ENCODE assay signal across 17 mouse cellular contexts in the genomic region with DNA sequence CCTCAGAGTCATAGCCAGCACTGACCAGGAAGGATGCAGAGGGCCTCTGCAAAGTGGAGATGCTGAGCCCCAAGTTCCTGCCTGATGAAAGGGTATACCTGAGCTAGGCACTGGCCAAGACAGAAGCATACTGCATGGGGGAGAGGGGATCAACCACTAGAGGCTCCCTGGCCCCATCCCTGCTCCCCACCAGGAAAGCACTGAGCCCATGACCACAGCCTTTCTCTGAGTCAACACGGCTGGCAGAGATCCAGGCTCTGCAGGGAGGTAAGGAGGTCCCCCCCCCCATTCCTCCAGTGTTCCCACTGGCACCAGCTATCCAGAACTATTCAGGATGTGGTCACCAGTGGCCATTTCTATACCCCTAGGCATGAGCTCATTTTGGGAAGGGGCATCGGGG. TPM values are rescaled to one million over a fixed set of nuclear protein-coding genes. Genes with fewer than 3 reads are reported as not detected.
DNase-seq lines count a peak whose midpoint lies in the region; ATAC-seq and TF ChIP-seq lines count a peak whose summit lies in the region.
"Had no signal": no experiment of that assay in that cellular context is flagged by ENCODE, and none has a peak within 500 bp of the region (broad histone marks: within the 10 kb centered on the region; RNA-seq: fewer than 3 reads in every experiment).

No protein-coding gene starts in this region.

- H3K9ac ChIP-seq in forebrain, postnatal 0 days, result no peak overlapping the region
- H3K9ac ChIP-seq: hindbrain, embryonic 12.5 days; limb, embryonic 12.5 days had no signal

- peak; percentile 47 to 48 for DNase-seq in cerebellum, postnatal 10 days
- DNase-seq in cerebellum, postnatal 25 days, result no peak
- DNase-seq in kidney, postnatal 10 days, result peak; percentile 43
- no peak for DNase-seq in kidney, adult 18-20 months
- DNase-seq in right cerebral cortex, postnatal 14 days, result peak; percentile 41
- no peak for DNase-seq in right cerebral cortex, adult 18-20 months
- DNase-seq in forebrain, postnatal 0 days, result no peak
- no peak for DNase-seq in kidney, postnatal 25 days
- DNase-seq: B cell, adult 2 months; cerebellum, postnatal 36 days had no signal

- no peak overlapping the region for H3K4me3 ChIP-seq in forebrain, postnatal 0 days (ENCODE audit: low read depth, low read length)
- H3K4me3 ChIP-seq: hindbrain, embryonic 12.5 days; limb, embryonic 12.5 days had no signal

- TF ChIP-seq CTCF in forebrain, postnatal 0 days (IDR thresholded peaks at IDR 0.05; ENCODE audit: low read depth), result no peak

- no peak overlapping the region for H3K4me2 ChIP-seq in forebrain, postnatal 0 days (ENCODE audit: low read depth)
- H3K4me2 ChIP-seq: hindbrain, embryonic 12.5 days; limb, embryonic 12.5 days had no signal

- H3K4me1 ChIP-seq in forebrain, postnatal 0 days (ENCODE audit: insufficient read depth), result peaks cover 8% of the 10 kb centered on the region; the same call in 1 of the 2 replicates

- no peaks in the 10 kb centered on the region for H3K27me3 ChIP-seq in forebrain, postnatal 0 days (ENCODE audit: insufficient read depth, low read length)
- H3K27me3 ChIP-seq: hindbrain, embryonic 12.5 days; limb, embryonic 12.5 days had no signal

- no peaks in the 10 kb centered on the region for H3K36me3 ChIP-seq in forebrain, postnatal 0 days (ENCODE audit: insufficient read depth)
- H3K36me3 ChIP-seq: hindbrain, embryonic 12.5 days; limb, embryonic 12.5 days had no signal

- 36% methylated on average over 2 of the region's 2 CpGs for WGBS in forebrain, postnatal 0 days

- ATAC-seq in forebrain, postnatal 0 days, result no peak

- peak overlapping the region; percentile 23; the same call in 1 of the 2 replicates for H3K27ac ChIP-seq in forebrain, postnatal 0 days (ENCODE audit: low read depth, low read length)
- H3K27ac ChIP-seq: hindbrain, embryonic 12.5 days; limb, embryonic 12.5 days had no signal

- no peaks in the 10 kb centered on the region for H3K9me3 ChIP-seq in forebrain, postnatal 0 days (ENCODE audit: low read length)
- H3K9me3 ChIP-seq: hindbrain, embryonic 12.5 days; limb, embryonic 12.5 days had no signal

RNA-seq across cellular contexts. Expression of a gene that starts 11.5 kb away (rescaled TPM):
- total RNA-seq in forebrain, postnatal 0 days (2014; rRNA removed), result 7.5 and 9.7 TPM in 2 replicates
- 4.6 and 6.0 TPM in 2 replicates for polyA plus RNA-seq in forebrain, postnatal 0 days (2015; fragmentation: Nextera tagmentation; extraction: Ambion mirVana)

RNA-seq across cellular contexts. Expression of a gene that starts 12.4 kb away (rescaled TPM):
- total RNA-seq in forebrain, postnatal 0 days (2014; rRNA removed), result 9.8 and 14.9 TPM in 2 replicates
- 15.9 and 19.8 TPM in 2 replicates for polyA plus RNA-seq in forebrain, postnatal 0 days (2015; fragmentation: Nextera tagmentation; extraction: Ambion mirVana)
- total RNA-seq: MEL had no signal

RNA-seq across cellular contexts. Expression of a gene that starts 28.8 kb away (rescaled TPM):
- total RNA-seq in forebrain, postnatal 0 days (2014; rRNA removed), result 20.4 and 29.0 TPM in 2 replicates
- polyA plus RNA-seq in forebrain, postnatal 0 days (2015; fragmentation: Nextera tagmentation; extraction: Ambion mirVana), result 48.0 and 51.3 TPM in 2 replicates

RNA-seq across cellular contexts. Expression of a gene that starts 45.8 kb away (rescaled TPM):
- 0.38 and 3.5 TPM in 2 replicates for total RNA-seq in forebrain, postnatal 0 days (2014; rRNA removed)
- polyA plus RNA-seq in forebrain, postnatal 0 days (2015; fragmentation: Nextera tagmentation; extraction: Ambion mirVana), result 3.3 and 3.5 TPM in 2 replicates

RNA-seq across cellular contexts. Expression of a gene that starts 49.3 kb away (rescaled TPM):
- not detected in 2 replicates for total RNA-seq in forebrain, postnatal 0 days (2014; rRNA removed)
- not detected in 2 replicates for polyA plus RNA-seq in forebrain, postnatal 0 days (2015; fragmentation: Nextera tagmentation; extraction: Ambion mirVana)
- total RNA-seq: adrenal gland, adult 18-20 months; gastrocnemius, postnatal 4 days; layer of hippocampus, adult 8-10 months; MEL had no signal
- polyA plus RNA-seq: midbrain, embryonic 16.5 days had no signal

Comparison
In these comparisons a context has a peak if more than half of its experiments do, and no peak if none do; other contexts are left out.
1. DNase-seq: peak in cerebellum, postnatal 10 days (2 of 2), kidney, postnatal 10 days (single experiment) and right cerebral cortex, postnatal 14 days (single experiment); none in cerebellum, postnatal 25 days (0 of 2), kidney, adult 18-20 months (single experiment), right cerebral cortex, adult 18-20 months (single experiment), forebrain, postnatal 0 days (single experiment) and kidney, postnatal 25 days (0 of 2).